Mouse (Mus musculus): ENCODE results near the gene Clgn. TPM values are rescaled to one million over a fixed set of nuclear protein-coding genes. Genes with fewer than 3 reads are reported as not detected.

Gene Clgn
- polyA plus RNA-seq, 1 experiment from 2014 or later: 0.14 TPM

DNA sequence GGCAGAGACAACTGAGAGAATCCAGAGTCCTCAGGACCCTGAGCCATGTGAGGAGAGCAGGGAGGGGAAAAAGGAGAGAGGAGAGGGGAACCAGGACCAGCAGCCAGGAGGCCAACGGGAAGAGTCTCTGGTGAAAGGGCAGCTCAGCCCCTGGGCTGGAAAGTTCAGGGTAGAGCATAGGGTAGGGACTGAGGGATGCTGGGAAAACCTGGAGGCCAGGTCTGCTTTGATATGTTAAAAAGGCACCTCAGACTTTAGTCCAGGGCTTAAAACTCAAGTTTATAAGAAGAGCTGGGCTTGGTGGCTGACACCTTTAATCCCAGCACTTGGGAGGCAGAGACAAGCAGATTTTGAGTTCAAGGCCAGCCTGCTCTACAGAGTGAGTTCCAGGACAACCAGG is 2.9 kb downstream of the Clgn start:
- no peak for ATAC-seq (ENCODE audit: insufficient number of reproducible peaks, low FRiP score)
- 59% methylated on average over 1 of the region's 1 CpGs for WGBS

DNA sequence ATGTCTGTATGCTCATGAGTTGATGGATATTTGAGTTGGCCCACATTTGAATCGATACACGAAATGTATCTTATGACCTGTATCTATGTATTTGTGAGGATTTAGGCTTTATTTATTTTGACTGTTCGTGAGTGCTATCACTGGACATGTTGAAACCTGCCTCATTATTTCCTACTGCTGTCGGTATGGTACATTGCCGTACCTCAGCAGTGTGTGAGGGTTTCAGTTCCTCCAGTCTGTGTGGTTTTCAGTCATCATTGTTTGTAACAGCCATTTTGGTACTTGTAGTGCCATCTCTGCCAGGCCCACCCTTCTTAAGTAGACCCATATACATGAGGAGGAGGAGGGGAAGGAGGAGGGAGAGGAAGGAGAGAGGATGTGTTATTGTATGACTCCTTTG is 4.7 kb downstream of the Clgn start:
- no peak overlapping the region for H3K9ac ChIP-seq
- no peak for ATAC-seq (ENCODE audit: insufficient number of reproducible peaks, low FRiP score)
- no peaks in the 10 kb centered on the region for H3K9me3 ChIP-seq (replicated peaks)
- H3K27ac ChIP-seq (ENCODE audit: poor library complexity, severe bottlenecking): no peak overlapping the region
- H3K36me3 ChIP-seq: no peaks in the 10 kb centered on the region
- 84% methylated on average over 5 of the region's 5 CpGs for WGBS
- no peak overlapping the region for H3K4me3 ChIP-seq
- no peak overlapping the region for H3K4me2 ChIP-seq
- H3K27me3 ChIP-seq (replicated peaks): peaks cover 24% of the 10 kb centered on the region
- H3K4me1 ChIP-seq (replicated peaks): 0 out of 2 replicates have a peak, but pooled peaks cover 5% of the 10 kb centered on the region

More for the DNA sequence above, 2.9 kb downstream of the Clgn start:
- H3K4me1 ChIP-seq (replicated peaks): 0 out of 2 replicates have a peak, but pooled peaks cover 5% of the 10 kb centered on the region
- no peak overlapping the region for H3K27ac ChIP-seq (ENCODE audit: poor library complexity, severe bottlenecking)
- no peaks in the 10 kb centered on the region for H3K36me3 ChIP-seq
- H3K4me2 ChIP-seq: no peak overlapping the region
- no peak overlapping the region for H3K9ac ChIP-seq
- peaks cover 38% of the 10 kb centered on the region for H3K27me3 ChIP-seq (replicated peaks)
- no peaks in the 10 kb centered on the region; the same call in 1 of the 2 replicates for H3K9me3 ChIP-seq (replicated peaks)
- no peak overlapping the region for H3K4me3 ChIP-seq

DNA sequence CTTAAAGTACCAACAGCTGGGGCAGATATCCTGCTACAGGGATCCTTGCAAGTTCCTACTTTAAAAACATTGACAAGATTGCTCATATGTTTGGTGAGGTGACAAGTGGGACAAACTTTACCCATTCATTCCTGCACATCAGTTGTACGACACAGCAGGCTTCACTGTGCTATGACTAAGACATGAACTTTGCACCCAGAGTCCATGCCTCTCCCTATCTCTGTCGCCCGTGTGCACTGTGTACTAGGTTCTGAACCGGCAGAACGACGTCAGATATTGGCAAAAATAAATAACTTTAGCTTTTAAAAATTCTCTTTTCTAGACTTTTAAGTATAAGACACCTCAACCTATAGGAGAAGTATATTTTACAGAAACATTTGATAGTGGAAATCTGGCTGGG is 7.0 kb downstream of the Clgn start:
- Histone ChIP-seq H3K4me1 (replicated peaks) (no peaks in the 10 kb centered on the region), H3K36me3 (no peaks in the 10 kb centered on the region), H3K4me2 (no peak overlapping the region), H3K9me3 (replicated peaks) (0 out of 2 replicates have a peak, but pooled peaks cover 2% of the 10 kb centered on the region), H3K9ac (no peak overlapping the region), H3K4me3 (no peak overlapping the region), H3K27me3 (replicated peaks) (peaks cover 7% of the 10 kb centered on the region; the same call in 1 of the 2 replicates), H3K27ac (ENCODE audit: poor library complexity, severe bottlenecking) (no peak overlapping the region)
- no peak for ATAC-seq (ENCODE audit: insufficient number of reproducible peaks, low FRiP score)
- WGBS: 85% methylated on average over 6 of the region's 6 CpGs

DNA sequence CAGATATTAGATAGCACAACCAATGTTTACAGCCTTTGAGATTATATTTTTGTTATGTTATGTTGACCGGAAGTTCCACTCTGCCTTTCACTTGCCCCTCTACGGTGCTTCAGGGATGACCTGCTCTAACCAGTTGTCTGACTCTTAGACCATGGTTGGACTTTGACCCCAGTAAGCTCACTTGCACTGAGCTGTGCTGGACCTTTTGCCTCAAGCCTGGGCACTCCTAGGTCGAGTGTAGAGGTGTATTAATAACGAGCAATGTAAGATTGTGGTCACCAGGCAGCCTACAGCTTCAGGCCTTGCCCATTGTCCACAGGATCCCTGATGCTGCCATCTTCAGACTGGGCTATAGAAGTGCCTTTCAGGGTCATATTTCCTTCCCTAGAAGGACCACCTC is 8.1 kb downstream of the Clgn start:
- 0 out of 2 replicates have a peak, but pooled peaks cover 2% of the 10 kb centered on the region for H3K9me3 ChIP-seq (replicated peaks)
- 66% methylated on average over 4 of the region's 4 CpGs for WGBS
- no peak overlapping the region for H3K4me3 ChIP-seq
- H3K9ac ChIP-seq: no peak overlapping the region
- no peak overlapping the region for H3K4me2 ChIP-seq
- H3K36me3 ChIP-seq: no peaks in the 10 kb centered on the region
- ATAC-seq (ENCODE audit: insufficient number of reproducible peaks, low FRiP score): no peak
- H3K27me3 ChIP-seq (replicated peaks): peaks cover 2% of the 10 kb centered on the region; the same call in 1 of the 2 replicates
- no peaks in the 10 kb centered on the region for H3K4me1 ChIP-seq (replicated peaks)
- H3K27ac ChIP-seq (ENCODE audit: poor library complexity, severe bottlenecking): no peak overlapping the region

DNA sequence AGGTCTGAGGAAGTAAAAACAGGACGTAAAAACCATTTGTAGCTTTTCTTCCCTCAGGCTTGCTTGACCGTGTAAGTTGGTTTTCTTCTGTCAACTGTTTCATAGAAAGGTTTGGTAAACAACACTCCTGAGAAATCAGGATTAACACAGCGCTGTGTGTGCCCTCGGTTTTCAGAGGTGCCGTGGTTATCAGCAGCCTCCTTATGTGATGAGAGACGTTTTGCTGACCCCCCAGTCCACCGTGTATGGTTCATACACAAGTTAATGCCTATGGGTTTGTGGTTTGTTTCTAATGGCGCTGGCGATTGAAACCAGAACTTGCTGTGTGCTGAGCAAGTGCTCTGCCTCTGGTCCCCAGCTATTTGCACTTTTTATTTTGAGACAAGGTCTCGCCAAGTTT is 15.9 kb downstream of the Clgn start:
- Histone ChIP-seq H3K27me3 (replicated peaks) (peaks cover 39% of the 10 kb centered on the region), H3K36me3 (no peaks in the 10 kb centered on the region), H3K9me3 (replicated peaks) (no peaks in the 10 kb centered on the region), H3K4me1 (replicated peaks) (no peaks in the 10 kb centered on the region), H3K4me3 (no peak overlapping the region), H3K9ac (no peak overlapping the region), H3K4me2 (no peak overlapping the region), H3K27ac (ENCODE audit: poor library complexity, severe bottlenecking) (no peak overlapping the region)
- ATAC-seq (ENCODE audit: insufficient number of reproducible peaks, low FRiP score): no peak
- WGBS: 41% methylated on average over 10 of the region's 10 CpGs

DNA sequence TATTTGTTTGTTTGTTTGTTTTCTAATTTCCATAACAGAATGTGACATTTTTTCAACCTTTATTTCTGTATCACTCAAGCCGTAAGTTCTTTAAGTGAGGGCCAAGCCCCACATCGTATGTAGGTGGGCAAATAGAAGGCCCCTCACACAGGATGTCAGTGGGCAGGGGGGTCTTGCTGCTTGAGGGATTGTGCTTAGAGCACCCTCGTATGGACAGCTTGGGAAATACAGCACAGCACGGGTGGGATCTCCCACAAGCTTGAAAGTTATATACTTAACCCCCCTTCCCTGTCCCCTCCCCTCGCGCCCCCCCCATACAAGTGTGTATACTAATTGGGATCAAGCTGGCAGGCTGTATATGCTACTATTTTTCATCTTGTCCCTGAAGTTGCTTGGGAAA is 17.2 kb downstream of the Clgn start:
- Histone ChIP-seq H3K36me3 (no peaks in the 10 kb centered on the region), H3K4me2 (no peak overlapping the region), H3K27ac (ENCODE audit: poor library complexity, severe bottlenecking) (no peak overlapping the region), H3K9ac (no peak overlapping the region), H3K4me3 (no peak overlapping the region), H3K27me3 (replicated peaks) (peaks cover 42% of the 10 kb centered on the region; the same call in 1 of the 2 replicates), H3K4me1 (replicated peaks) (no peaks in the 10 kb centered on the region), H3K9me3 (replicated peaks) (no peaks in the 10 kb centered on the region)
- WGBS: 40% methylated on average over 6 of the region's 6 CpGs
- ATAC-seq (ENCODE audit: insufficient number of reproducible peaks, low FRiP score): no peak

DNA sequence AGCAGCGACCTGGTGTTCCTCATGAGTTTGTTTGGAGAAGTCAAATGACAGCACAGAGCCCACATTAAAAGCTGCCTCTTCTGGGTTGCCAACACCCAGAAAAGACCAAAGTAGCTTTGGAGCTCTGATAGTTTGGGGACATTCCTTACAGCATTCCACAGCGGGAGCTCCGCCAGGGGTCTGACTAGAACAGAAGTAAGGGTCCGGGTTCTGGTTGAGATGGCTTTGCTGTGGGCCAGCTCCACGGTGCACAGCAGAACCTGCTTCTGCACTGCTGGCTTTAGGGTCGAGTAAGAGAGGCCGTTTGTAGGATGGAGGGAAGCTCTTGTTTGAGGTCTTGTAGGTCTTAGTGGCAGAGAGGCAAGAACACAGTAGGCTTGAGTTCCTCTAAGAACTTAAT is 18.8 kb downstream of the Clgn start:
- ATAC-seq (ENCODE audit: insufficient number of reproducible peaks, low FRiP score): no peak

DNA sequence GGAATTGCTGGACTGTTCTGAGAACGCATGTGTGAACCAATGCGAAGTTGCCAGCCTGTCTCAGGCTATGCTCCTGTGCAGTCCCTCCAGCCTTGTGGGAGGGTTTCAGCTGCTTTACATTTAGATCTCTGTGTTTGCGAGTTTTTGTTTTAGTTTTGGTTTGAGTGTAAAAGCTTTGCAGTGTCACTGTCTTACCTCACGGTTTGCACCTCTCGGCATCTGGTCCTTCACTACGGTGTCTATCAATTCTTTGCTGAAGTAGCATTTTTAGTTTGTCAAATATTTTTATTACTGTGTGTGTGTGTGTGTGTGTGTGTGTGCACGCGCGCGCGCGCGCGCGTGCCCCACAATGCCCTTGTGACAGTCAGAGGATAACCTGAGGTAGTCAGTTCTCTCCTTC is 27.2 kb downstream of the Clgn start:
- no peak for ATAC-seq (ENCODE audit: insufficient number of reproducible peaks, low FRiP score)
- Histone ChIP-seq H3K4me1 (replicated peaks) (no peaks in the 10 kb centered on the region), H3K4me2 (no peak overlapping the region), H3K4me3 (no peak overlapping the region), H3K36me3 (no peaks in the 10 kb centered on the region), H3K9me3 (replicated peaks) (no peaks in the 10 kb centered on the region), H3K9ac (no peak overlapping the region), H3K27ac (ENCODE audit: poor library complexity, severe bottlenecking) (no peak overlapping the region), H3K27me3 (replicated peaks) (peaks cover 51% of the 10 kb centered on the region)
- WGBS: 95% methylated on average over 15 of the region's 15 CpGs

More for the DNA sequence above, 18.8 kb downstream of the Clgn start:
- no peaks in the 10 kb centered on the region for H3K9me3 ChIP-seq (replicated peaks)
- H3K36me3 ChIP-seq: no peaks in the 10 kb centered on the region
- H3K4me3 ChIP-seq: no peak overlapping the region
- peaks cover 42% of the 10 kb centered on the region; the same call in 1 of the 2 replicates for H3K27me3 ChIP-seq (replicated peaks)
- H3K27ac ChIP-seq (ENCODE audit: poor library complexity, severe bottlenecking): no peak overlapping the region
- no peak overlapping the region for H3K9ac ChIP-seq
- no peaks in the 10 kb centered on the region for H3K4me1 ChIP-seq (replicated peaks)
- WGBS: 64% methylated on average over 7 of the region's 7 CpGs
- no peak overlapping the region for H3K4me2 ChIP-seq

DNA sequence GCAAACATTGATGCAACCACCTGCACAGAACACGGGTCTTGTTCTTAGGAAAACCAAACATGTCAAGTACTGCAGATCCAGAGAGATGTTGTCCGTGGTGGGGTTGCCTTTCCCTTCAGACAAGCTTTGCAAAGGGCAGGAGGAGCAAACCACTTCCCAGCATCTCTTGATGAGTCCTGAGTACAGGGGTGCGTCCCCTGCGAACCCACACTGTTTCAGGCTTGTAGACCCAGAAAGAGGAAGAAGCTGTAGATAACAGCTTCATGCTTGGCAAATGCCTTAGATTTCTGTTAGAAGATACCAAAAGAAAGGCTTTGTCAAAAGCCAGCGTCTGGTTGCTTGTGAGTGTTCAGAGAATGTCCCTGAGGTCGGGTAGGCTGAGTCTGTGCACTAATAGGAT is 28.3 kb downstream of the Clgn start:
- peaks cover 55% of the 10 kb centered on the region for H3K27me3 ChIP-seq (replicated peaks)
- no peak for ATAC-seq (ENCODE audit: insufficient number of reproducible peaks, low FRiP score)
- H3K9me3 ChIP-seq (replicated peaks): no peaks in the 10 kb centered on the region
- no peak overlapping the region for H3K4me2 ChIP-seq
- H3K36me3 ChIP-seq: no peaks in the 10 kb centered on the region
- no peak overlapping the region for H3K4me3 ChIP-seq
- H3K9ac ChIP-seq: no peak overlapping the region
- 62% methylated on average over 6 of the region's 6 CpGs for WGBS
- no peak overlapping the region for H3K27ac ChIP-seq (ENCODE audit: poor library complexity, severe bottlenecking)
- H3K4me1 ChIP-seq (replicated peaks): no peaks in the 10 kb centered on the region

DNA sequence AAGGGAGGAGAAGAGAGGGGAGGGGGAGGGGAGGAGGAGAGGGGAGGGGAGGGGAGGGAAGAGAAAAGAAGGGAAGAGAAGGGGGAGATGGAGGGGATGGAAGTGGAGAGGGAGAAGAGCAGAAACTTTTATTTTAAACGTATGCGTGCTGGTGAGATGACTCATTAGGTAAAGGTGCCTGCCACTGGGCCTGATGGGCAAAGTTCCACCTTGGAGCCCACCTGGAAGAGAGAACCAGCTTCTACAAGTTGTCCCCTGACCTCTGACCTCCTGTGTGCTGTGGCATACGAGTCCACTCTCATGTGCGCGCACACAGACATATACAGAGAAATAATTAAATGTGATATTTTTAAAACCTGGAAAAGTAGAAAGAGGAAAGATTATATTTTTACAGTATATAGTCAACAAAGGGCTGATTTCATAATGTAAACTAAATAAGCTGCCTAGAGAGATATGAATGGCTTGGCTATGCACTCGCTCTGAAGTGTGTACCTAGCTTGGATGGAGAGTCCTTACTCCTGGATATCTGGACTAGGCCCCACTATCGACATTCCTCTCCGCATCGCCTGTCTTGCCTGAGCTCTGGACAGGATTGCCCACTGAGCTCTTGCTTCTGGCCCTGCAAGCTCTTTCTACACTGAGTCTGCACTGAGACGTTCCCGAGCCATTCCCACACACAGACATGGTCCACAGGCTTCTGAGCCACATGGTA is 29.3 kb downstream of the Clgn start:
- Histone ChIP-seq H3K27ac (ENCODE audit: poor library complexity, severe bottlenecking) (no peak overlapping the region), H3K36me3 (no peaks in the 10 kb centered on the region), H3K9ac (no peak overlapping the region), H3K4me3 (no peak overlapping the region), H3K27me3 (replicated peaks) (peaks cover 61% of the 10 kb centered on the region), H3K4me1 (replicated peaks) (no peaks in the 10 kb centered on the region), H3K4me2 (no peak overlapping the region), H3K9me3 (replicated peaks) (no peaks in the 10 kb centered on the region)
- 85% methylated on average over 11 of the region's 11 CpGs for WGBS
- no peak for ATAC-seq (ENCODE audit: insufficient number of reproducible peaks, low FRiP score)

DNA sequence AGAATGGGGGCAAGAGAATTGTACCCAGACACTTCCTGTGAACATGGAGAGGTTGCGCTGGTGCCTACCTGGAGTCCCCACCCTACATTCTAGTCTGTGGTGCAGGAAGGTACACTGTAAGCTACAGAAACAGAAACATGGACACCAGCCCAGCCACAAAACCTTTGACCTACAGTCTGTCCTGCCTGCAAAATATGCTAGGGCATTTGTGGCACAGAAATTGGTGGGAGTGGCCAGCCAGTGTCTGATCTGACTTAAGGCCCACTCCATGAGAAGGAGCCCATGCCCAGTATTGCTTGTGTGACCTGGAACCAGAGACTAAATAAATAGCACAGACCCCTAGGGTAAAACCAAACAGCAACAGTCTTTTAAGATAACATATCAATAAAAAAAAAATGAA is 31.7 kb downstream of the Clgn start:
- H3K4me1 ChIP-seq (replicated peaks): peaks cover 3% of the 10 kb centered on the region; the same call in 1 of the 2 replicates
- H3K9me3 ChIP-seq (replicated peaks): no peaks in the 10 kb centered on the region
- peaks cover 65% of the 10 kb centered on the region for H3K27me3 ChIP-seq (replicated peaks)
- H3K9ac ChIP-seq: no peak overlapping the region
- no peak overlapping the region for H3K4me3 ChIP-seq
- whole genome bisulfite sequencing: 100% methylated on average over 1 of the region's 1 CpGs
- ATAC-seq (ENCODE audit: insufficient number of reproducible peaks, low FRiP score): no peak
- H3K27ac ChIP-seq (ENCODE audit: poor library complexity, severe bottlenecking): no peak overlapping the region
- H3K4me2 ChIP-seq: no peak overlapping the region
- no peaks in the 10 kb centered on the region for H3K36me3 ChIP-seq
